Mouse (Mus musculus): Measurements from ENCODE around the gene Tpbgl.

DNA sequence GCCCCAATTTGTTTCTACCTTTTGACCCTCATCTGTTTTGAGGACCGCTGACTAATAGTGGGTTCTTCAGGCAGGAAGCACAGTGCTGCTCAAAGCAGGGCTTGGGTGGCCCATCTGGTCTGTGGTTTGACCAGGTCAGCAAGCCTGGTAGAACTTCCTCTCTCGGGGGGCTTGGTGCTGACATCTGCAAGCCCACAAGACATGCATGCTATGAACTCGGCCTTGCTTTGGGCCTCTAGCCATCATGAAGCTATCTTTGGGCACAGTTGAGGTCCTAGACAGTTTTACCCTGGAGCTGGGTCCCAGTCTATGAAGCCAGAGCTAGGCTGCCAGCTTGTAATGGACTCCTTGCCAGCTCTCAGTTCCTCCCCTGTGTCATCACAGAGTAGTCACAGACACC, 48.0 kb upstream of the Tpbgl start:
- TF ChIP-seq CTCF (IDR thresholded peaks at IDR 0.05; ENCODE audit: low read depth) (no peak), EP300 (IDR thresholded peaks at IDR 0.05; ENCODE audit: low read depth) (no peak)

Measured in heart, postnatal 0 days (tissue).